Mouse (Mus musculus) MEL (cell line): Measurements from ENCODE around the gene Tmem109. TPM values are rescaled to one million over a fixed set of nuclear protein-coding genes. Genes with fewer than 3 reads are reported as not detected.

Source experiments
- DNase-seq: peaks from one replicate; pipeline ENCODE4 v3.0.0; 2011; ENCODE audit warnings: low read depth, low spot score
- H3K27ac ChIP-seq: 2 replicates; pipeline ENCODE4 v1.5.1; 2012; ENCODE audit warnings: low read depth, mild to moderate bottlenecking, control low read depth, low read length, moderate library complexity; ENCODE audit not compliant: control insufficient read depth
- H3K27me3 ChIP-seq, 2 experiments: fragments of 150-350 bp in 1 of 2; sonication (generic) in 1 of 2; 2 replicates each; pipeline ENCODE4 v1.6.1; 2012; ENCODE audit warnings: low read length in 2 of 2, mild to moderate bottlenecking in 2 of 2, improper control_type of control experiment in 1 of 2, moderate library complexity in 1 of 2; ENCODE audit not compliant: insufficient read depth in 2 of 2, control insufficient read depth in 1 of 2
- H3K36me3 ChIP-seq, 2 experiments: 2 replicates each; pipeline ENCODE4 v1.6.1; 2012 to 2014; ENCODE audit warnings: low read length in 2 of 2, improper control_type of control experiment in 1 of 2, inconsistent platforms in 1 of 2, mild to moderate bottlenecking in 1 of 2; ENCODE audit not compliant: insufficient read depth in 2 of 2, control insufficient read depth in 1 of 2
- H3K4me1 ChIP-seq, 2 experiments: fragments of 150-350 bp in 1 of 2; sonication (generic) in 1 of 2; 2 replicates each; pipeline ENCODE4 v1.6.1; 2012; ENCODE audit warnings: low read length in 2 of 2, improper control_type of control experiment in 1 of 2, mild to moderate bottlenecking in 1 of 2; ENCODE audit not compliant: insufficient read depth in 2 of 2, control insufficient read depth in 1 of 2
- H3K4me3 ChIP-seq, 2 experiments: fragments of 150-350 bp in 1 of 2; sonication (generic) in 1 of 2; 2 replicates each; pipeline ENCODE4 v1.5.1; 2012; ENCODE audit warnings: low read depth in 2 of 2, low read length in 2 of 2, mild to moderate bottlenecking in 2 of 2, moderate library complexity in 2 of 2, control low read depth in 1 of 2, improper control_type of control experiment in 1 of 2; ENCODE audit not compliant: control insufficient read depth in 1 of 2, insufficient read depth in 1 of 2
- H3K79me2 ChIP-seq: 2 replicates; pipeline ENCODE4 v1.6.1; 2012; ENCODE audit warnings: mild to moderate bottlenecking, low read length, moderate library complexity; ENCODE audit not compliant: control insufficient read depth, poor library complexity, insufficient read depth
- H3K9ac ChIP-seq: 2 replicates; pipeline ENCODE4 v1.6.1; 2012; ENCODE audit warnings: low read depth, mild to moderate bottlenecking, control low read depth, low read length, moderate library complexity; ENCODE audit not compliant: control insufficient read depth, poor library complexity, severe bottlenecking
- H3K9me3 ChIP-seq: fragments of 150-350 bp; sonication (generic); replicated peaks from 2 replicates; pipeline ENCODE4 v1.6.1; 2012; ENCODE audit warnings: mild to moderate bottlenecking, low read length, improper control_type of control experiment, moderate library complexity; ENCODE audit not compliant: insufficient read depth
- BHLHE40 ChIP-seq: IDR thresholded peaks from 2 replicates; pipeline ENCODE4 v1.6.1; 2012; ENCODE audit warnings: low read depth, mild to moderate bottlenecking, inconsistent platforms, low read length, improper control_type of control experiment, borderline replicate concordance
- CHD1 ChIP-seq: IDR thresholded peaks from 2 replicates; pipeline ENCODE4 v1.6.1; 2012; ENCODE audit warnings: low read depth, mild to moderate bottlenecking, inconsistent platforms, low read length, improper control_type of control experiment
- CTCF ChIP-seq, 3 experiments: IDR thresholded peaks in 2 of 3; conservative IDR thresholded peaks in 1 of 3; 2 replicates each; pipeline ENCODE4 v1.5.1; 2011 to 2012; ENCODE audit warnings: low read length in 3 of 3, low read depth in 2 of 3, mild to moderate bottlenecking in 2 of 3, improper control_type of control experiment in 1 of 3, inconsistent platforms in 1 of 3, mixed read lengths in 1 of 3, moderate library complexity in 1 of 3; ENCODE audit not compliant: control insufficient read depth in 1 of 3, insufficient read depth in 1 of 3, poor library complexity in 1 of 3, severe bottlenecking in 1 of 3
- E2F4 ChIP-seq: IDR thresholded peaks from 2 replicates; pipeline ENCODE4 v1.6.1; 2011; ENCODE audit warnings: low read depth, low read length, improper control_type of control experiment, borderline replicate concordance
- ELF1 ChIP-seq: IDR thresholded peaks from 2 replicates; pipeline ENCODE4 v1.6.1; 2014; ENCODE audit warnings: low read depth, mild to moderate bottlenecking, inconsistent platforms, low read length, improper control_type of control experiment, moderate library complexity
- GABPA ChIP-seq: IDR thresholded peaks from 2 replicates; pipeline ENCODE4 v1.6.1; 2012; ENCODE audit warnings: low read depth, mild to moderate bottlenecking, inconsistent platforms, low read length, improper control_type of control experiment, moderate library complexity
- GATA1 ChIP-seq: IDR thresholded peaks from 2 replicates; pipeline ENCODE4 v1.6.1; 2011; ENCODE audit warnings: low read depth, low read length, improper control_type of control experiment
- HCFC1 ChIP-seq: IDR thresholded peaks from 2 replicates; pipeline ENCODE4 v1.6.1; 2012; ENCODE audit warnings: low read depth, mild to moderate bottlenecking, inconsistent platforms, low read length, improper control_type of control experiment, moderate library complexity
- JUND ChIP-seq: IDR thresholded peaks from 2 replicates; pipeline ENCODE4 v1.6.1; 2011; ENCODE audit warnings: low read depth, mild to moderate bottlenecking, improper control_type of control experiment, low read length
- KAT2A ChIP-seq: conservative IDR thresholded peaks from 2 replicates; pipeline ENCODE4 v1.6.1; 2012; ENCODE audit warnings: low read depth, low read length, improper control_type of control experiment, inconsistent platforms
- MAFK ChIP-seq: IDR thresholded peaks from 2 replicates; pipeline ENCODE4 v1.6.1; 2011; ENCODE audit warnings: low read depth, mild to moderate bottlenecking, low read length, improper control_type of control experiment, borderline replicate concordance
- MXI1 ChIP-seq: IDR thresholded peaks from 2 replicates; pipeline ENCODE4 v1.6.1; 2011; ENCODE audit warnings: mild to moderate bottlenecking, low read depth, low read length, improper control_type of control experiment
- MYB ChIP-seq: IDR thresholded peaks from 2 replicates; pipeline ENCODE4 v1.6.1; 2011; ENCODE audit warnings: mild to moderate bottlenecking, low read depth, low read length, improper control_type of control experiment
- NELFE ChIP-seq: IDR thresholded peaks from 2 replicates; pipeline ENCODE4 v1.6.1; 2011; ENCODE audit warnings: low read depth, low read length, improper control_type of control experiment
- POLR2A ChIP-seq, 2 experiments: IDR thresholded peaks; 2 replicates each; pipeline ENCODE4 v1.6.1; 2011 to 2012; ENCODE audit warnings: low read length in 2 of 2, mild to moderate bottlenecking in 2 of 2, control low read depth in 1 of 2, improper control_type of control experiment in 1 of 2, low read depth in 1 of 2, moderate library complexity in 1 of 2; ENCODE audit not compliant: control insufficient read depth in 1 of 2, insufficient read depth in 1 of 2, poor library complexity in 1 of 2
- POLR2AphosphoS2 ChIP-seq: IDR thresholded peaks from 2 replicates; pipeline ENCODE4 v1.6.1; 2011; ENCODE audit warnings: low read length, improper control_type of control experiment
- RAD21 ChIP-seq: IDR thresholded peaks from 2 replicates; pipeline ENCODE4 v1.6.1; 2011; ENCODE audit warnings: mild to moderate bottlenecking, low read depth, low read length, improper control_type of control experiment
- RCOR1 ChIP-seq: IDR thresholded peaks from 2 replicates; pipeline ENCODE4 v1.6.1; 2012; ENCODE audit warnings: low read depth, mild to moderate bottlenecking, inconsistent platforms, low read length, improper control_type of control experiment
- TAL1 ChIP-seq: IDR thresholded peaks from 2 replicates; pipeline ENCODE4 v1.6.1; 2012; ENCODE audit warnings: mild to moderate bottlenecking, inconsistent platforms, low read length, moderate library complexity, mixed read lengths
- TBP ChIP-seq: IDR thresholded peaks from 2 replicates; pipeline ENCODE4 v1.8.0; 2011; ENCODE audit warnings: low read depth, low read length, improper control_type of control experiment
- TCF12 ChIP-seq: IDR thresholded peaks from 2 replicates; pipeline ENCODE4 v1.6.1; 2014; ENCODE audit warnings: low read depth, mild to moderate bottlenecking, inconsistent platforms, low read length, improper control_type of control experiment, moderate library complexity
- UBTF ChIP-seq: IDR thresholded peaks from 2 replicates; pipeline ENCODE4 v1.6.1; 2012; ENCODE audit warnings: low read depth, mild to moderate bottlenecking, inconsistent platforms, low read length, improper control_type of control experiment, moderate library complexity, borderline replicate concordance; ENCODE audit not compliant: insufficient read depth
- USF2 ChIP-seq, 2 experiments: IDR thresholded peaks; 2 replicates each; pipeline ENCODE4 v1.6.1; 2011 to 2012; ENCODE audit warnings: improper control_type of control experiment in 2 of 2, low read length in 2 of 2, borderline replicate concordance in 1 of 2, inconsistent platforms in 1 of 2, low read depth in 1 of 2, mild to moderate bottlenecking in 1 of 2; ENCODE audit not compliant: insufficient read depth in 1 of 2
- ZC3H11A ChIP-seq: IDR thresholded peaks from 2 replicates; pipeline ENCODE4 v1.6.1; 2012; ENCODE audit warnings: low read depth, mild to moderate bottlenecking, inconsistent platforms, low read length, improper control_type of control experiment
- ZNF384 ChIP-seq: IDR thresholded peaks from 2 replicates; pipeline ENCODE4 v1.6.1; 2012; ENCODE audit warnings: low read depth, mild to moderate bottlenecking, inconsistent platforms, low read length, improper control_type of control experiment
- polyA plus RNA-seq, 2 experiments: library from polyadenylated mRNA; stranded (reverse) in 1 of 2; unstranded in 1 of 2; fragments of >175 nt in 1 of 2; fragments of >200 nt in 1 of 2; gene quantifications; 2 replicates each; pipeline versions ENCODE4 v1.2.1 to v1.2.4; 2012; ENCODE audit warnings: low replicate concordance in 2 of 2, low read depth in 1 of 2; ENCODE audit not compliant: insufficient read length in 2 of 2, insufficient read depth in 1 of 2, missing spikeins in 1 of 2
- total RNA-seq: library from RNA; depleted of rRNA; stranded (reverse); fragments of 300-350 nt; gene quantifications from 2 replicates; pipeline ENCODE4 v1.2.3, GENCODE M21; 2012

Gene Tmem109
- total and polyA plus RNA-seq, 3 experiments = 30.4 to 42.4 TPM; not detected in 1

DNA sequence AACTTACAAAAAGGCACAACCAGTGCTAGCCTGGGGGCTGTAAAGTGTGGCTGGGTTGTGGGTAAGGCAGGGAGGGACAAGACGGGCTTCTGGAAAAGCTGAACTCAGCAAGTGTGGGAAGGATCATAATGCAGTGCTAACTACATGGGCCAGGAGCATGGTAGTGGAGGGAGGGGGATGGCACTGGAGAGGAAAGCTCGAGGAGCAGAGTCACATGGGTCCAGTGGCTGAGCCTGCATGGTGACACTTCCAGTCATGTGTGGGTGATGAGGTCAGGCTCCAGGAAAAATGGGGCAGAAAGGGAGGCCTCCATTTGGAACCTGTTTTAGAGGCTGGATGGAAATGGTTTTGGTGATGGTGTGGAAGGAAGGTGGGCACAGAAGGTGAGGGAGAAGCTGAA lies 25.3 kb downstream of the Tmem109 start:
- H3K4me3 ChIP-seq = no peak overlapping the region
- no peaks in the 10 kb centered on the region for H3K27me3 ChIP-seq
- DNase-seq = no peak
- H3K9ac ChIP-seq = no peak overlapping the region
- no peak overlapping the region for H3K27ac ChIP-seq
- TF ChIP-seq CTCF (IDR thresholded peaks at IDR 0.05 in 2 of 3, conservative IDR thresholded peaks at IDR 0.05 in 1 of 3; ENCODE audit: control insufficient read depth in 1 of 3, insufficient read depth in 1 of 3, low read depth in 2 of 3, low read length in 3 of 3, poor library complexity in 1 of 3, severe bottlenecking in 1 of 3) (no peak), BHLHE40 (no peak), MXI1 (no peak), NELFE (no peak), USF2 (IDR thresholded peaks at IDR 0.05; ENCODE audit: borderline replicate concordance in 1 of 2, insufficient read depth in 1 of 2, low read depth in 1 of 2, low read length in 2 of 2) (no peak), TCF12 (no peak), KAT2A (no peak), GATA1 (no peak), ZC3H11A (no peak), ZNF384 (no peak), HCFC1 (no peak), TAL1 (no peak), ELF1 (no peak)
- no peaks in the 10 kb centered on the region for H3K36me3 ChIP-seq
- no peaks in the 10 kb centered on the region for H3K79me2 ChIP-seq
- no peaks in the 10 kb centered on the region for H3K9me3 ChIP-seq
- H3K4me1 ChIP-seq = no peaks in the 10 kb centered on the region

- DNase-seq = no peak
- Histone ChIP-seq H3K4me3 (no peak overlapping the region), H3K79me2 (no peaks in the 10 kb centered on the region), H3K27me3 (no peaks in the 10 kb centered on the region), H3K9me3 (no peaks in the 10 kb centered on the region), H3K4me1 (no peaks in the 10 kb centered on the region), H3K27ac (no peak overlapping the region), H3K9ac (no peak overlapping the region), H3K36me3 (no peaks in the 10 kb centered on the region)
- no peak for TF ChIP-seq RCOR1
- TF ChIP-seq CHD1 = no peak
- TF ChIP-seq TBP = no peak
- no peak for TF ChIP-seq POLR2AphosphoS2
- no peak for TF ChIP-seq MYB
- no peak for TF ChIP-seq TCF12
- no peak for TF ChIP-seq RAD21
- no peak for TF ChIP-seq JUND
- TF ChIP-seq MAFK = no peak
- TF ChIP-seq NELFE = no peak
- no peak for TF ChIP-seq E2F4
- TF ChIP-seq POLR2A (IDR thresholded peaks at IDR 0.05; ENCODE audit: control insufficient read depth in 1 of 2, insufficient read depth in 1 of 2, low read depth in 1 of 2, low read length in 2 of 2, poor library complexity in 1 of 2) = no peak
- no peak for TF ChIP-seq USF2 (IDR thresholded peaks at IDR 0.05; ENCODE audit: borderline replicate concordance in 1 of 2, insufficient read depth in 1 of 2, low read depth in 1 of 2, low read length in 2 of 2)
- no peak for TF ChIP-seq GATA1
- TF ChIP-seq KAT2A = no peak
- TF ChIP-seq GABPA = no peak
- TF ChIP-seq UBTF = no peak
Observed at GRCm38 (mm10) chr19:10855422-10855821, 26.4 kb downstream of the Tmem109 start.
